Mouse (Mus musculus): ENCODE results near the gene Sft2d1. TPM values are rescaled to one million over a fixed set of nuclear protein-coding genes. Genes with fewer than 3 reads are reported as not detected.

Gene Sft2d1
- polyA plus RNA-seq, 1 experiment from 2014 or later, result 58.7 TPM

GRCm38 (mm10) chr17:8284254-8284661, 26.6 kb upstream of the Sft2d1 start:
- H3K4me2 ChIP-seq, result peak overlapping the region; percentile 100
- H3K4me3 ChIP-seq (replicated peaks), result peak overlapping the region; percentile 83
- peaks cover 16% of the 10 kb centered on the region for H3K4me1 ChIP-seq (replicated peaks)
- H3K36me3 ChIP-seq, result no peaks in the 10 kb centered on the region; the same call in 1 of the 2 replicates
- no peak for ATAC-seq (ENCODE audit: insufficient number of reproducible peaks, insufficient read depth, low FRiP score, low TSS enrichment, low read depth)
- H3K9me3 ChIP-seq, result no peaks in the 10 kb centered on the region
- no peak overlapping the region for H3K27ac ChIP-seq
- peaks cover 5% of the 10 kb centered on the region; the same call in 1 of the 2 replicates for H3K27me3 ChIP-seq
- H3K9ac ChIP-seq (replicated peaks), result peak overlapping the region; percentile 79
- 0% methylated on average over 32 of the region's 32 CpGs for WGBS

GRCm38 (mm10) chr17:8285056-8285455, 25.8 kb upstream of the Sft2d1 start:
- H3K4me3 ChIP-seq (replicated peaks), result peak overlapping the region; percentile 83
- H3K36me3 ChIP-seq, result peaks cover 5% of the 10 kb centered on the region; the same call in 1 of the 2 replicates
- H3K4me1 ChIP-seq (replicated peaks), result peaks cover 16% of the 10 kb centered on the region
- H3K9me3 ChIP-seq, result no peaks in the 10 kb centered on the region
- peak overlapping the region; percentile 100 for H3K4me2 ChIP-seq
- no peak for ATAC-seq (ENCODE audit: insufficient number of reproducible peaks, insufficient read depth, low FRiP score, low TSS enrichment, low read depth)
- 27% methylated on average over 8 of the region's 8 CpGs for WGBS
- peaks cover 5% of the 10 kb centered on the region; the same call in 1 of the 2 replicates for H3K27me3 ChIP-seq
- no peak overlapping the region for H3K27ac ChIP-seq
- no peak overlapping the region for H3K9ac ChIP-seq (replicated peaks)

GRCm38 (mm10) chr17:8286987-8287386, 23.9 kb upstream of the Sft2d1 start:
- Histone ChIP-seq H3K9me3 (no peaks in the 10 kb centered on the region), H3K4me2 (no peak overlapping the region), H3K4me1 (replicated peaks) (peaks cover 16% of the 10 kb centered on the region), H3K27ac (no peak overlapping the region), H3K36me3 (peaks cover 5% of the 10 kb centered on the region; the same call in 1 of the 2 replicates), H3K4me3 (replicated peaks) (no peak overlapping the region), H3K9ac (replicated peaks) (no peak overlapping the region), H3K27me3 (peaks cover 5% of the 10 kb centered on the region; the same call in 1 of the 2 replicates)
- no peak for ATAC-seq (ENCODE audit: insufficient number of reproducible peaks, insufficient read depth, low FRiP score, low TSS enrichment, low read depth)
- 85% methylated on average over 4 of the region's 4 CpGs for WGBS

GRCm38 (mm10) chr17:8289993-8290679, 20.8 kb upstream of the Sft2d1 start:
- Histone ChIP-seq H3K9ac (replicated peaks) (no peak overlapping the region), H3K4me3 (replicated peaks) (no peak overlapping the region), H3K36me3 (peaks cover 13% of the 10 kb centered on the region; the same call in 1 of the 2 replicates), H3K27me3 (no peaks in the 10 kb centered on the region; the same call in 1 of the 2 replicates), H3K4me1 (replicated peaks) (peaks cover under 1% of the 10 kb centered on the region; the same call in 1 of the 2 replicates), H3K4me2 (no peak overlapping the region), H3K9me3 (no peaks in the 10 kb centered on the region), H3K27ac (no peak overlapping the region)
- 91% methylated on average over 3 of the region's 3 CpGs for WGBS
- no peak for ATAC-seq (ENCODE audit: insufficient number of reproducible peaks, insufficient read depth, low FRiP score, low TSS enrichment, low read depth)

GRCm38 (mm10) chr17:8290736-8291135, 20.2 kb upstream of the Sft2d1 start:
- Histone ChIP-seq H3K9ac (replicated peaks) (no peak overlapping the region), H3K4me1 (replicated peaks) (no peaks in the 10 kb centered on the region), H3K27me3 (no peaks in the 10 kb centered on the region), H3K9me3 (no peaks in the 10 kb centered on the region), H3K4me3 (replicated peaks) (no peak overlapping the region), H3K36me3 (peaks cover 18% of the 10 kb centered on the region), H3K4me2 (no peak overlapping the region), H3K27ac (no peak overlapping the region)
- no peak for ATAC-seq (ENCODE audit: insufficient number of reproducible peaks, insufficient read depth, low FRiP score, low TSS enrichment, low read depth)

GRCm38 (mm10) chr17:8295825-8296224, 15.1 kb upstream of the Sft2d1 start:
- no peaks in the 10 kb centered on the region for H3K9me3 ChIP-seq
- no peak overlapping the region for H3K9ac ChIP-seq (replicated peaks)
- no peak for ATAC-seq (ENCODE audit: insufficient number of reproducible peaks, insufficient read depth, low FRiP score, low TSS enrichment, low read depth)
- no peak overlapping the region for H3K4me2 ChIP-seq
- no peaks in the 10 kb centered on the region for H3K4me1 ChIP-seq (replicated peaks)
- no peaks in the 10 kb centered on the region for H3K27me3 ChIP-seq
- peaks cover 19% of the 10 kb centered on the region for H3K36me3 ChIP-seq
- H3K27ac ChIP-seq, result no peak overlapping the region
- H3K4me3 ChIP-seq (replicated peaks), result no peak overlapping the region

GRCm38 (mm10) chr17:8296313-8296844, 14.5 kb upstream of the Sft2d1 start:
- Histone ChIP-seq H3K9me3 (no peaks in the 10 kb centered on the region), H3K9ac (replicated peaks) (no peak overlapping the region), H3K4me3 (replicated peaks) (no peak overlapping the region), H3K27ac (no peak overlapping the region), H3K27me3 (no peaks in the 10 kb centered on the region), H3K4me2 (no peak overlapping the region), H3K36me3 (peaks cover 19% of the 10 kb centered on the region), H3K4me1 (replicated peaks) (no peaks in the 10 kb centered on the region)
- ATAC-seq (ENCODE audit: insufficient number of reproducible peaks, insufficient read depth, low FRiP score, low TSS enrichment, low read depth), result no peak
- WGBS, result 84% methylated on average over 9 of the region's 9 CpGs

- 82% methylated on average over 5 of the region's 5 CpGs for WGBS
- H3K9ac ChIP-seq (replicated peaks), result no peak overlapping the region
- no peak overlapping the region for H3K4me3 ChIP-seq (replicated peaks)
- peaks cover 19% of the 10 kb centered on the region for H3K36me3 ChIP-seq
- no peak overlapping the region for H3K4me2 ChIP-seq
- no peak for ATAC-seq (ENCODE audit: insufficient number of reproducible peaks, insufficient read depth, low FRiP score, low TSS enrichment, low read depth)
- no peaks in the 10 kb centered on the region for H3K9me3 ChIP-seq
- H3K4me1 ChIP-seq (replicated peaks), result no peaks in the 10 kb centered on the region
- H3K27ac ChIP-seq, result no peak overlapping the region
- no peaks in the 10 kb centered on the region for H3K27me3 ChIP-seq
Measured at GRCm38 (mm10) chr17:8297746-8298145, 13.2 kb upstream of the Sft2d1 start.

GRCm38 (mm10) chr17:8298281-8298680, 12.6 kb upstream of the Sft2d1 start:
- Histone ChIP-seq H3K27ac (no peak overlapping the region), H3K4me3 (replicated peaks) (no peak overlapping the region), H3K9ac (replicated peaks) (no peak overlapping the region), H3K9me3 (no peaks in the 10 kb centered on the region), H3K36me3 (peaks cover 17% of the 10 kb centered on the region), H3K4me2 (no peak overlapping the region), H3K27me3 (no peaks in the 10 kb centered on the region), H3K4me1 (replicated peaks) (no peaks in the 10 kb centered on the region)
- 91% methylated on average over 2 of the region's 2 CpGs for WGBS
- no peak for ATAC-seq (ENCODE audit: insufficient number of reproducible peaks, insufficient read depth, low FRiP score, low TSS enrichment, low read depth)

GRCm38 (mm10) chr17:8299524-8299923, 11.4 kb upstream of the Sft2d1 start:
- peaks cover 11% of the 10 kb centered on the region for H3K36me3 ChIP-seq
- no peaks in the 10 kb centered on the region for H3K4me1 ChIP-seq (replicated peaks)
- H3K4me3 ChIP-seq (replicated peaks), result no peak overlapping the region
- H3K27me3 ChIP-seq, result 0 out of 2 replicates have a peak, but pooled peaks cover 5% of the 10 kb centered on the region
- ATAC-seq (ENCODE audit: insufficient number of reproducible peaks, insufficient read depth, low FRiP score, low TSS enrichment, low read depth), result no peak
- H3K27ac ChIP-seq, result no peak overlapping the region
- no peak overlapping the region for H3K9ac ChIP-seq (replicated peaks)
- no peak overlapping the region for H3K4me2 ChIP-seq
- no peaks in the 10 kb centered on the region for H3K9me3 ChIP-seq

- ATAC-seq (ENCODE audit: insufficient number of reproducible peaks, insufficient read depth, low FRiP score, low TSS enrichment, low read depth), result no peak
- Histone ChIP-seq H3K27me3 (0 out of 2 replicates have a peak, but pooled peaks cover 5% of the 10 kb centered on the region), H3K4me1 (replicated peaks) (no peaks in the 10 kb centered on the region), H3K36me3 (peaks cover 3% of the 10 kb centered on the region; the same call in 1 of the 2 replicates), H3K4me2 (no peak overlapping the region), H3K9ac (replicated peaks) (no peak overlapping the region), H3K4me3 (replicated peaks) (no peak overlapping the region), H3K27ac (no peak overlapping the region), H3K9me3 (no peaks in the 10 kb centered on the region)
- WGBS, result 80% methylated on average over 4 of the region's 4 CpGs
Measured at GRCm38 (mm10) chr17:8301515-8301914, 9.4 kb upstream of the Sft2d1 start.

Data from limb, embryonic 12.5 days (tissue).